Mouse (Mus musculus) cerebellum, adult 2 months (tissue): Measurements from ENCODE around the gene Bhlha15.

Source experiments
- CTCF ChIP-seq: fragments of 200-500 bp; IDR thresholded peaks from 2 replicates; pipeline ENCODE4 v1.5.1; 2011; ENCODE audit warnings: low read depth, mild to moderate bottlenecking, control low read depth, low read length, moderate library complexity, borderline replicate concordance; ENCODE audit not compliant: insufficient read depth
- POLR2A ChIP-seq: fragments of 200-500 bp; IDR thresholded peaks from 2 replicates; pipeline ENCODE4 v1.6.1; 2011; ENCODE audit warnings: low read length, control low read depth, borderline replicate concordance; ENCODE audit not compliant: insufficient read depth

- no peak for TF ChIP-seq CTCF
- TF ChIP-seq POLR2A: no peak
Observed at GRCm38 (mm10) chr5:144183248-144183559, 6.9 kb upstream of the Bhlha15 start.
